Mouse (Mus musculus) olfactory bulb, adult 2 months (tissue): ENCODE measurements around the gene Stip1. TPM values are rescaled to one million over a fixed set of nuclear protein-coding genes. Genes with fewer than 3 reads are reported as not detected.

Experiments
- H3K27ac ChIP-seq: fragments of 200-500 bp; 2 replicates; pipeline ENCODE4 v1.5.1; 2012; ENCODE audit warnings: low read depth, low read length; ENCODE audit not compliant: insufficient read depth
- H3K4me1 ChIP-seq: fragments of 200-500 bp; 2 replicates; pipeline ENCODE4 v1.6.1; 2012; ENCODE audit warnings: low read length; ENCODE audit not compliant: control insufficient read depth, insufficient read depth
- H3K4me3 ChIP-seq: fragments of 200-500 bp; 2 replicates; pipeline ENCODE4 v1.5.1; 2012; ENCODE audit warnings: mild to moderate bottlenecking, low read depth, low read length, moderate library complexity; ENCODE audit not compliant: insufficient read depth
- CTCF ChIP-seq: fragments of 200-500 bp; IDR thresholded peaks from 2 replicates; pipeline ENCODE4 v1.5.1; 2012; ENCODE audit warnings: low read depth, mild to moderate bottlenecking, low read length, moderate library complexity; ENCODE audit not compliant: insufficient read depth
- POLR2A ChIP-seq: fragments of 200-500 bp; IDR thresholded peaks from 2 replicates; pipeline ENCODE4 v1.6.1; 2012; ENCODE audit warnings: mild to moderate bottlenecking, low read depth, low read length, moderate library complexity; ENCODE audit not compliant: insufficient read depth
- WGBS: fragments of 180-500 bp; shearing (Covaris S2); methylation state at CpG from one replicate; pipeline ENCODE4 v1.1.7; 2018; 5-methylcytosine and 5-hydroxymethylcytosine counted together
- polyA plus RNA-seq: library from polyadenylated mRNA; stranded (reverse); fragments of >200 nt; gene quantifications from 2 replicates; pipeline ENCODE4 v1.2.4, GENCODE M21; 2012; ENCODE audit warnings: low replicate concordance; ENCODE audit not compliant: missing spikeins, insufficient read depth, insufficient read length

The Stip1 gene
- polyA plus RNA-seq, 1 experiment: 145 TPM

DNA sequence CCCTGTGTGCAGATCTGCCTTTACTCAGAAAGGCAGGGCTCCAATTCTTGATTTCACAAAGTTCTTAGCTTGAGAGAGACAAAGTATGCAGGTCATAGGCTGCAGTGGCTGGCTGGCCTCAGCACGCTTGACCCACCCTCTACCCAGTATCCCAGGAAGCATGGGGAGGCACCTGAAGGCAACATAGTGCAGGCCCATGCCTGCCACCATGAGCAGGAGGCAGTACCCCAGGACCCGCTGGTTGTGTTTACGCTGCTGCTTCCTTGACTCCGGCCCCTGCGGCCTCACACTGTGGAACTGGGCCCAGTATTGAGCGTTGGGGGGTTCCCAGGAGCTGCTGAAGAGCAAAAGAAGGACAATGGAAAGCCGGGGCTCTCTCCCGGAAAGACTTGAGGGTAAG lies 50.5 kb downstream of the Stip1 start:
- peaks cover 21% of the 10 kb centered on the region for H3K4me1 ChIP-seq
- TF ChIP-seq CTCF (no peak), POLR2A (no peak)
- 90% methylated on average over 8 of the region's 8 CpGs for WGBS
- H3K4me3 ChIP-seq: no peak overlapping the region
- no peak overlapping the region for H3K27ac ChIP-seq

DNA sequence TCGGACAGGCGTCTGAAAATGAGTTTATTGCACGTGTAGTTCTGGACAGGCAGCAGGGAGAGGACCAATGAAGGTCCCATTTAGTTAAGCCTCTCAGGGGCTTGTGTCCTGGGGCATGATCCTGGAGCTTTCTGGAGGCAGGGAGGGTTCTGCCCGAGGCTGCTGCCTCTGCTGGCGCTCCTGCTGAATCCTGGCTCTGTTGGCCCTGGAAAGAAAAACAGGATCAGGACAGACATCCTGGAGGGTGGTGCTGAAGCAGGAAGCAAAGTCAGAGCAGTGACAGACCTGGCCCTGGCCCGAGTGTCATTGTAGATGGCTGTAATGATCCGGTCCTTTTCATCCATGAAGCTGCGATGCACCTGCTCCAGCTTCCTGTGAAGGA lies 51.9 kb downstream of the Stip1 start:
- no peak for TF ChIP-seq POLR2A
- TF ChIP-seq CTCF: no peak
- Histone ChIP-seq H3K27ac (peak overlapping the region; percentile 61), H3K4me1 (peaks cover 16% of the 10 kb centered on the region), H3K4me3 (peak overlapping the region; percentile 74)
- 2% methylated on average over 8 of the region's 8 CpGs for WGBS

- H3K4me3 ChIP-seq: peak within 1 kb of the TSS; percentile 74
- H3K27ac ChIP-seq: peak within 1 kb of the TSS; percentile 61
- TF ChIP-seq POLR2A (no peak), CTCF (no peak)
- WGBS: under 1% methylated on average over 82 of the region's 85 CpGs
- peaks cover 13% of the 10 kb centered on the region for H3K4me1 ChIP-seq
Measured at GRCm38 (mm10) chr19:6987061-6987903, 52.5 kb downstream of the Stip1 start, which contains the start of gene Vegfb. Gene Vegfb, minus strand, starts transcription at chr19:6987651.

- Histone ChIP-seq H3K27ac (peak overlapping the region; percentile 55; the same call in 1 of the 2 replicates), H3K4me3 (no peak overlapping the region), H3K4me1 (peaks cover 13% of the 10 kb centered on the region)
- TF ChIP-seq CTCF (no peak), POLR2A (no peak)
- WGBS: 77% methylated on average over 10 of the region's 10 CpGs
Measured at GRCm38 (mm10) chr19:6985951-6986708, 53.6 kb downstream of the Stip1 start.

- Histone ChIP-seq H3K4me3 (no peak overlapping the region), H3K27ac (no peak overlapping the region), H3K4me1 (peaks cover 13% of the 10 kb centered on the region)
- 92% methylated on average over 19 of the region's 19 CpGs for WGBS
- TF ChIP-seq POLR2A (no peak), CTCF (no peak)
Measured at GRCm38 (mm10) chr19:6985300-6985699, 54.5 kb downstream of the Stip1 start.

GRCm38 (mm10) chr19:6983621-6984020 lies 56.1 kb downstream of the Stip1 start:
- WGBS: 45% methylated on average over 5 of the region's 5 CpGs
- Histone ChIP-seq H3K27ac (no peak overlapping the region), H3K4me3 (no peak overlapping the region), H3K4me1 (peaks cover 20% of the 10 kb centered on the region)
- TF ChIP-seq CTCF (no peak), POLR2A (no peak)

DNA sequence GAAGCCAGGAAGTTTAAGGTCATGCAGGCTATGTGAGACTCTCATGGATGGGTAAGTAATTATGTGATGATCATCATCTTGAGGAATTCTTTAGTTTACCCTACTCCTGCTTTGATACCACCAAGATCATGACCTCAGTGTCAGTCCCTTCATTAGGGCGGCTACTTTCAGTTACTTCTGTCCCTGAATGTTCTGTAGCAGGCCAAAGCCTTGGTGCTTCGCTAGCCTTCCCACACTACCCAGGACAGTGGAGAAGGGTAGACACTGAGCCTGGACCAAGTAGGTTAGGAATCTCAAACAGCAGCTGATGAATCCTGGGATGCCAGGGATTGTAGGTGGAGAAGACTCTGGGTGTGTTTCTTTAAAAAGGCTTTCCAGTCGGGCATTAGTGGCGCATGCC lies 58.3 kb downstream of the Stip1 start:
- no peak overlapping the region for H3K4me3 ChIP-seq
- H3K4me1 ChIP-seq: peaks cover 23% of the 10 kb centered on the region
- 92% methylated on average over 4 of the region's 4 CpGs for WGBS
- no peak overlapping the region for H3K27ac ChIP-seq
- no peak for TF ChIP-seq POLR2A
- no peak for TF ChIP-seq CTCF

DNA sequence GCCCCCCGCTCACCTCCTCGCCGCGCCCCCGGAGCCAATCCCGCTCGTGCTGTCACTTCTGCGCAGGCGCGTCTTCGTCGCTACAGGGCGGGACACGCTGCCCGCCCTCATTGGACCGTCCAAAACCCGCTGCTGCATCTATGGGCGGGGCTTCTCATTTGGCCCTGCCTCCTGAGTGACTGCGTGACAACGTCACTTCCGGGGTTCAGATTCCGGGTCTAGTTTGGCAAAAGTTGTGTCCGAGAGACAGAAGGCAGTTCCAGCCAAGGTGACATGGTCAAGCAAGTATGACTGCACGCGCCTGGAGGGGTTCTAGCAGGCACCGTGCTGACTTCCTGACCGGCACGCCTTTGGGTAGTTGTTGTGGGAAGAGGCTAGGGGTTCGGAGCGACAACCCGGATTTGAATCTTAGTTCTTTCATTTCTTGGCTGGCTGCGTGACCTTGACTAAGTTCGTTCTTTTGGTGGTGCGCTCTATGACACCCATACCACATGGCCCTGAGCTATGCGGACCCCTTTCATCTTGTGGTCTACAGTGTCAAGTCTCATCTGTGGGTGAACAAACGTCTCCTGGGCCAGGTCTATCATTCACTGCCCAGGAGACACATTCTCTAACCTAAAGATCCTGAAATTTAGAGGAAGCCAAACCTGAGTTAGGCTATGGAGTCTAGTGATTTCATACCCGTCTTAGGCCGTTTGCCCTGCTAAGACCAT lies 59.2 kb downstream of the Stip1 start, which contains the start of gene Fkbp2:
Fkbp2 (minus strand) TSS at position 121 of the 713 bp plus-strand sequence.
- WGBS: 1% methylated on average over 38 of the region's 38 CpGs
- peaks cover 26% of the 10 kb centered on the region for H3K4me1 ChIP-seq
- H3K4me3 ChIP-seq: peak within 1 kb of the TSS; percentile 70
- peak within 1 kb of the TSS; percentile 84 for H3K27ac ChIP-seq
- peak; percentile 69 for TF ChIP-seq POLR2A
- TF ChIP-seq CTCF: no peak
